Mouse (Mus musculus): ENCODE results near the gene E130311K13Rik. TPM values are rescaled to one million over a fixed set of nuclear protein-coding genes. Genes with fewer than 3 reads are reported as not detected.
A peak's percentile ranks its signal among the peaks of the same experiment; 100 is the strongest.

The E130311K13Rik gene
- polyA plus RNA-seq, 1 experiment from 2014 or later: 8.2 TPM

DNA sequence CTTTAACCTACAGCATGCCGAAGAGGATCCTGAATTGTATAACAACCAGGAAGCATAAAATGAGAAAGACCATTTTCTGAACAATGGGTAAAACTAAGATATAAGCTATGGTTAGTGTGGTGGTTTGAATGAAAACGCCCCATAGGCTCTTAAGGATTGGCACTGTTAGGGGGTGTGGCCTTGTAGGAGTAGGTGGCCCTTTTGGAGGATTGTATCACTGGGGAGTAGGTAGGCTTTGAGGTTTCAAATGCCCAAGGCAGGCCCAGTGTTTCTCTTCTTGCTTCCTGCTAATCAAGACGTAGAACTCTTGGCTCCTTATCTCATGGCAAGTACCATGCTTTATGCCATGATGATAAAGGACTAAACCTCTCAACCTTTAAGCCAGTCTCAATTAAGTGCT, 20.6 kb upstream of the E130311K13Rik start:
- no peaks in the 10 kb centered on the region for H3K9me3 ChIP-seq (ENCODE audit: control insufficient read depth, low read length)
- no peak overlapping the region for H3K4me3 ChIP-seq (ENCODE audit: low read depth, low read length)
- no peaks in the 10 kb centered on the region for H3K27me3 ChIP-seq (ENCODE audit: control insufficient read depth, insufficient read depth, low read length)
- H3K4me2 ChIP-seq (ENCODE audit: low read depth, low read length): no peak overlapping the region
- WGBS: 87% methylated on average over 3 of the region's 3 CpGs
- no peaks in the 10 kb centered on the region for H3K4me1 ChIP-seq (ENCODE audit: control insufficient read depth, insufficient read depth, low read length)
- peaks cover 6% of the 10 kb centered on the region; the same call in 1 of the 2 replicates for H3K36me3 ChIP-seq (ENCODE audit: control insufficient read depth, insufficient read depth, low read length)
- no peak overlapping the region for H3K27ac ChIP-seq (ENCODE audit: low read depth, low read length)
- no peak for ATAC-seq (ENCODE audit: low read depth)
- no peak overlapping the region for H3K9ac ChIP-seq (replicated peaks; ENCODE audit: low read depth, low read length)

DNA sequence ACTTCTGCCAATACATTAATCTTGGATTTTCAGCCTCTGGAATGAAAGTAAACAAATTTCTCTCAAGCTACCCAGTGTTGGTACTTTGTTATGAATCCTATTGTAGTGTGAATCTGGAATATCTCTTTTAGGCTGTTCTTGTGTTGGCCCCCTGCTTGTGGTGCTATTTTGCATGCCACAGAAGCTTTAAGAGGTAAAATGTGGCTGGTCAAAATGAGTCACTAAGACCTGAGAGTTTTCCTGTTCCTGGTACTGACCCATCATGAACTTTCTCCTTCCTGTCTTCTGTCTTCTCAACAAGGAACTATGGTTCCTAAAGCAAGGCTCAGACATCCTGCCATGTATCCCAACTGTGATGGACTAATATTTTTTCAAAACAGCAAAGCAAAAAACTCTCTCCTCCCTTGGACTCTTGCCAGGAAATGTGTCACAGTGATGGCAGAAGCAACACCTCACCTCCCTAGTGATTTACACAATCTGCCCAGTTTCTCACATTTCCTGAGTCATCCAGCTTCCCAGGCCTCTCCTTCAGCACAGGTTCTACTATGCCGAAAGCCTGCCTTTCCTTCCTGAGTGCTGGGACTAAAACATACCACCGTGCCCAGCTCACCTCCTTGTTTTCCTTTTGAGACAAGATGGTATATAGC, 12.1 kb upstream of the E130311K13Rik start:
- Histone ChIP-seq H3K36me3 (ENCODE audit: control insufficient read depth, insufficient read depth, low read length) (0 out of 2 replicates have a peak, but pooled peaks cover 3% of the 10 kb centered on the region), H3K4me2 (ENCODE audit: low read depth, low read length) (no peak overlapping the region), H3K9me3 (ENCODE audit: control insufficient read depth, low read length) (no peaks in the 10 kb centered on the region), H3K9ac (replicated peaks; ENCODE audit: low read depth, low read length) (no peak overlapping the region), H3K27ac (ENCODE audit: low read depth, low read length) (no peak overlapping the region), H3K4me1 (ENCODE audit: control insufficient read depth, insufficient read depth, low read length) (no peaks in the 10 kb centered on the region), H3K4me3 (ENCODE audit: low read depth, low read length) (no peak overlapping the region), H3K27me3 (ENCODE audit: control insufficient read depth, insufficient read depth, low read length) (no peaks in the 10 kb centered on the region)
- 94% methylated on average over 2 of the region's 2 CpGs for WGBS
- no peak for ATAC-seq (ENCODE audit: low read depth)

DNA sequence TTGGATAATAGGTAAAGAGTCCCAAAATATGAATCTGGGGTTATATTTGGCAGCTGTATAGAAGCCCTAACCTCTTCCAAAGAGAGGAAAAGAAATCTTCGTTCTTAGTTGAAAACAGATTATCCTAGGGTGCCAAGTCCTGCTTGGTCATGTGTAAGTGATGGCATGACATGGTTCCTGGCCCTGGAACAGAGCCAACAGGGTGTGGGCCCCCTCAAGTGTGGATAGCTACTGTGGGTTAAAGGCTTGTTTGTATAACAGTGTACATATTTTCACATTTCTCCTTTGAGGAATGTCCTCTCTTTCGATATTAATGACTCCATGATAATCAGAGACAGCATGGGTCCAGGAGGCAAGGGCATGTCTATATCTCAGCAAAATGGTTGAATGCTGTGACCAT, 9.7 kb upstream of the E130311K13Rik start:
- Histone ChIP-seq H3K36me3 (ENCODE audit: control insufficient read depth, insufficient read depth, low read length) (no peaks in the 10 kb centered on the region), H3K4me3 (ENCODE audit: low read depth, low read length) (no peak overlapping the region), H3K27me3 (ENCODE audit: control insufficient read depth, insufficient read depth, low read length) (no peaks in the 10 kb centered on the region), H3K4me1 (ENCODE audit: control insufficient read depth, insufficient read depth, low read length) (no peaks in the 10 kb centered on the region), H3K9me3 (ENCODE audit: control insufficient read depth, low read length) (no peaks in the 10 kb centered on the region), H3K9ac (replicated peaks; ENCODE audit: low read depth, low read length) (no peak overlapping the region), H3K27ac (ENCODE audit: low read depth, low read length) (no peak overlapping the region), H3K4me2 (ENCODE audit: low read depth, low read length) (no peak overlapping the region)
- WGBS: 79% methylated on average over 2 of the region's 2 CpGs
- no peak for ATAC-seq (ENCODE audit: low read depth)

DNA sequence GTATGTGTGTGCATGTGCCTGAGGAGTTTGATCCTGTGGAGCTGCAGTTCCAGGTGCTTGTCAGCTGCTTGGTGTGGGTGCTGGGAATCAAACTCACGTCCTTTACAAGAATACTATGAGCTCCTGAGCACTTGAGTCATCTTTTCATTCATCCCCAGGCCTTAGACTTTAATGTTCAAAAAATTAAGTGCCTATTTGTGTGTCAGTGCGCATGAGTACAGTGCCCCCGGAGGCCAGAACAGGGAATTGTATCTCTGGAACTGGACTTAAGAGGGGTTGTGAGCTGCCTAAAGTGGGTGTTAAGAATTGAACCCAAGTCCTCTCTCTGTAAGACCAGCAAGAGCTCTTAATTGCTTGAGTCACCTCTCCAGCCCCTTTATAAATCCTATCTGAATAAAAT, 9.6 kb downstream of the E130311K13Rik start:
- no peak for ATAC-seq (ENCODE audit: low read depth)
- Histone ChIP-seq H3K27ac (ENCODE audit: low read depth, low read length) (no peak overlapping the region), H3K4me2 (ENCODE audit: low read depth, low read length) (no peak overlapping the region), H3K27me3 (ENCODE audit: control insufficient read depth, insufficient read depth, low read length) (no peaks in the 10 kb centered on the region), H3K4me1 (ENCODE audit: control insufficient read depth, insufficient read depth, low read length) (no peaks in the 10 kb centered on the region), H3K9me3 (ENCODE audit: control insufficient read depth, low read length) (no peaks in the 10 kb centered on the region), H3K9ac (replicated peaks; ENCODE audit: low read depth, low read length) (no peak overlapping the region), H3K4me3 (ENCODE audit: low read depth, low read length) (no peak overlapping the region), H3K36me3 (ENCODE audit: control insufficient read depth, insufficient read depth, low read length) (no peaks in the 10 kb centered on the region)
- WGBS: 69% methylated on average over 3 of the region's 3 CpGs

DNA sequence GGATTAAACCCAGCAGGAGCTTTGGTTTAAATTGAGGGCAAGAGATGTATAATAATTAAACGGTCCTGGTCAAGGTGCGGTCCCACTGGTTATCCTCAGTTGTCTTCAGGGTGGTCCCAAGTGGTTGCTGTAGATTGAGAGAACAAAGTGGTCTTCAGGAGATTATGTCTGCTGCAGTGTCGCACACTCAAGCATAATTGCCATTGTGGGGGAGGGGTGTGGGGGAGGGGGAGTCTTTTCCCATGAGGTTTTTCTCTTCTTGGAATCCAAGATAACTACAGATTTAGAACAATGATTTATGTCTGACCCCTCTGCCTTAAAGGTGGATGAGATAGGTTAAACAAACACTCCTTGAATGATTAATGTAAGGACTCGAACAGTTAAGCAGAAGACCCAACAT, 19.0 kb downstream of the E130311K13Rik start:
- H3K4me2 ChIP-seq (ENCODE audit: low read depth, low read length): no peak overlapping the region
- no peak overlapping the region for H3K9ac ChIP-seq (replicated peaks; ENCODE audit: low read depth, low read length)
- no peak overlapping the region for H3K4me3 ChIP-seq (ENCODE audit: low read depth, low read length)
- H3K27me3 ChIP-seq (ENCODE audit: control insufficient read depth, insufficient read depth, low read length): no peaks in the 10 kb centered on the region
- no peaks in the 10 kb centered on the region for H3K36me3 ChIP-seq (ENCODE audit: control insufficient read depth, insufficient read depth, low read length)
- 80% methylated on average over 4 of the region's 4 CpGs for WGBS
- H3K27ac ChIP-seq (ENCODE audit: low read depth, low read length): no peak overlapping the region
- no peak for ATAC-seq (ENCODE audit: low read depth)
- H3K9me3 ChIP-seq (ENCODE audit: control insufficient read depth, low read length): no peaks in the 10 kb centered on the region
- no peaks in the 10 kb centered on the region for H3K4me1 ChIP-seq (ENCODE audit: control insufficient read depth, insufficient read depth, low read length)

DNA sequence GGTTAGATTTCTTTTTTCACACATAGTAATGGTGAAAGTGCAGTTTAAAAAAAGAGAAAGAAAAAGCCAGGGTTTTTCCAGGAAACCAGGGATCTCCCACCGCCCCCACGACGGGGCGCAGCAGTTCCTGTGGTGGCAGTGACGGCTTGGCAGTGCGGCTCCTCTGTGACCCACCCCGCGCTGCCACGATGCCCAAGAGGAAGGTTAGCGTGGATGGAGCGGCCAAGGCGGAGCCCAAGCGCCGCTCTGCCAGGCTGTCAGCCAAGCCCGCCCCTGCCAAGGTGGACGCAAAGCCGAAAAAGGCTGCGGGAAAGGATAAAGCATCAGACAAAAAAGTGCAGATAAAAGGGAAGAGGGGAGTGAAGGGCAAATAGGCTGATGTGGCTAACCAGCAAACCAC, 24.0 kb downstream of the E130311K13Rik start:
- no peak for ATAC-seq (ENCODE audit: low read depth)
- peaks cover under 1% of the 10 kb centered on the region; the same call in 1 of the 2 replicates for H3K4me1 ChIP-seq (ENCODE audit: control insufficient read depth, insufficient read depth, low read length)
- under 1% methylated on average over 18 of the region's 18 CpGs for WGBS
- H3K9ac ChIP-seq (replicated peaks; ENCODE audit: low read depth, low read length): 0 out of 2 replicates have a peak overlapping the region, but pooled peaks have one; percentile 16
- no peaks in the 10 kb centered on the region; the same call in 1 of the 2 replicates for H3K27me3 ChIP-seq (ENCODE audit: control insufficient read depth, insufficient read depth, low read length)
- no peak overlapping the region for H3K27ac ChIP-seq (ENCODE audit: low read depth, low read length)
- peak overlapping the region; percentile 71 for H3K4me2 ChIP-seq (ENCODE audit: low read depth, low read length)
- no peaks in the 10 kb centered on the region for H3K9me3 ChIP-seq (ENCODE audit: control insufficient read depth, low read length)
- H3K4me3 ChIP-seq (ENCODE audit: low read depth, low read length): peak overlapping the region; percentile 20
- H3K36me3 ChIP-seq (ENCODE audit: control insufficient read depth, insufficient read depth, low read length): no peaks in the 10 kb centered on the region

DNA sequence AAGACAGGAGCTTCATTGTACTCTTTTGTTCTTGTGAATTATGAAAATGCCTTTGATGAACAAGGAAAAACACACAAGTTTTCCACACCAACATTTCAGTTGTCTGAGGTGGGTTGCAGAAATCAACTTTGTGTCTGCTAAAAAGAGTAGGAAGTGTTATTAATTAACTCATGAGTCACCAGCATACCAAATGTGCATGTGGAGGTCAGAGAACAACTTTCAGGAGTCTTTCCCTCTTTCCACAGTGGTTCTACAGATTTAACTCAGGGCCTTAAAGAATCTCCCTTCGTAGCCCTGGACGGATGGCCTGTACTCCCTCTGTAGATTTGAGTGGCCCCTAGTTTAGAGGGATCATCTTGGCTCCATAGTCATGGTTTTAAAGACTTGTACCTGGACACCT, 25.1 kb downstream of the E130311K13Rik start:
- no peak overlapping the region for H3K4me3 ChIP-seq (ENCODE audit: low read depth, low read length)
- H3K9ac ChIP-seq (replicated peaks; ENCODE audit: low read depth, low read length): no peak overlapping the region
- ATAC-seq (ENCODE audit: low read depth): no peak
- H3K36me3 ChIP-seq (ENCODE audit: control insufficient read depth, insufficient read depth, low read length): no peaks in the 10 kb centered on the region
- H3K27ac ChIP-seq (ENCODE audit: low read depth, low read length): no peak overlapping the region
- WGBS: 89% methylated on average over 2 of the region's 2 CpGs
- peaks cover 6% of the 10 kb centered on the region; the same call in 1 of the 2 replicates for H3K4me1 ChIP-seq (ENCODE audit: control insufficient read depth, insufficient read depth, low read length)
- H3K27me3 ChIP-seq (ENCODE audit: control insufficient read depth, insufficient read depth, low read length): no peaks in the 10 kb centered on the region; the same call in 1 of the 2 replicates
- no peaks in the 10 kb centered on the region for H3K9me3 ChIP-seq (ENCODE audit: control insufficient read depth, low read length)
- no peak overlapping the region for H3K4me2 ChIP-seq (ENCODE audit: low read depth, low read length)

DNA sequence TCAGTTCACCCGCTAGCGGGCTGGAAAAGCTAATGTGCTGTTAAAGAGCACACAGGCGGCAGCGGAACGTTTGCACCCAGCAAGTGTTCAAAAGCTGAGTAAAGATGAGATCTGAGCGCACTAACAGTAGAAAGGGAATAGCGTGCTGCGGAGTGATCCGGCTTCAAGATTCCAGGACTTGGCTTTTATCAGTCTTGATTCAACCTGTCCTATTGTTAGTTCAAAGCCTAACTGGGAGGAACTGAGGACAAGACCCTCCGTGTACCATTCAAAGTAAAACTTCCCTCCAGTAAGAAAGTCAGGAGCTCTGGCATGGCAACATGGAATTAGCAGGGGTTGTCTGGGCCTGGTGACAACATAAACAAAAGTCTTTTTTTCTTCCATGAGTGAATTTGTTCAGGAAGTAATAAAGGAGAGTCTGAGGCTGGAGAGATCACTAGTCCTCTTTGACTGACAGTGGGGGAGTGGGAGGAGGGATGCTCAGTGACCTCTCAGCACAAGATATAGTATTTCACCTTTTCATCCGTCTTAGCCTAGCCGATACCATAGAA, 29.2 kb downstream of the E130311K13Rik start:
- H3K27ac ChIP-seq (ENCODE audit: low read depth, low read length): no peak overlapping the region
- no peak for ATAC-seq (ENCODE audit: low read depth)

DNA sequence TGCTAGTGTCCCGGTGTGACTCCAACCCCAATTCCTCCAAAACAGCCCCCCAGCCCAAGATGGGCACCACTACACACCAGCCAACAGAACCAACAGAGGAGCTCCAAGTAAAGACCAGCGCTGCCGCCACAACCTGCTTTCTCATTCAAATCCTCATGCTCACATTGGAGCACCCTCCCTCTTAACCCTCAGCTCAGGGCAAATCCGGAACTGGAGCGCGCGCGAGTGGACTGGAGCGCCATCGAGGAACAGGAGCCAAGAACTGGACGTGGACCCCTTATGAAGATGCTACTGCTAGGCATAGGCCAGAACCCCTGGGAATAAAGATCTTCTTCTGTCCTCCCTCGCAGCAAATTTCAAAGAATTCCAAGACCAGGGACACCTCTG, 30.0 kb downstream of the E130311K13Rik start, which contains the start of gene Plch1:
Plch1 (minus strand) TSS at position 164 of the 387 bp plus-strand sequence.
- no peaks in the 10 kb centered on the region for H3K36me3 ChIP-seq (ENCODE audit: control insufficient read depth, insufficient read depth, low read length)
- ATAC-seq (ENCODE audit: low read depth): peak; percentile 86
- peak within 1 kb of the TSS; percentile 92 for H3K4me2 ChIP-seq (ENCODE audit: low read depth, low read length)
- H3K27me3 ChIP-seq (ENCODE audit: control insufficient read depth, insufficient read depth, low read length): no peaks in the 10 kb centered on the region; the same call in 1 of the 2 replicates
- H3K27ac ChIP-seq (ENCODE audit: low read depth, low read length): peak within 1 kb of the TSS; percentile 87
- H3K4me1 ChIP-seq (ENCODE audit: control insufficient read depth, insufficient read depth, low read length): peaks cover 13% of the 10 kb centered on the region
- H3K9me3 ChIP-seq (ENCODE audit: control insufficient read depth, low read length): no peaks in the 10 kb centered on the region
- WGBS: under 1% methylated on average over 12 of the region's 12 CpGs
- H3K9ac ChIP-seq (replicated peaks; ENCODE audit: low read depth, low read length): peak within 1 kb of the TSS; percentile 74
- peak within 1 kb of the TSS; percentile 74 for H3K4me3 ChIP-seq (ENCODE audit: low read depth, low read length)

More for the DNA sequence above, 29.2 kb downstream of the E130311K13Rik start:
- no peaks in the 10 kb centered on the region for H3K36me3 ChIP-seq (ENCODE audit: control insufficient read depth, insufficient read depth, low read length)
- H3K4me1 ChIP-seq (ENCODE audit: control insufficient read depth, insufficient read depth, low read length): peaks cover 13% of the 10 kb centered on the region
- peak overlapping the region; percentile 92 for H3K4me2 ChIP-seq (ENCODE audit: low read depth, low read length)
- H3K9ac ChIP-seq (replicated peaks; ENCODE audit: low read depth, low read length): no peak overlapping the region; the same call in 1 of the 2 replicates
- H3K27me3 ChIP-seq (ENCODE audit: control insufficient read depth, insufficient read depth, low read length): no peaks in the 10 kb centered on the region; the same call in 1 of the 2 replicates
- under 1% methylated on average over 12 of the region's 12 CpGs for WGBS
- H3K9me3 ChIP-seq (ENCODE audit: control insufficient read depth, low read length): no peaks in the 10 kb centered on the region
- H3K4me3 ChIP-seq (ENCODE audit: low read depth, low read length): peak overlapping the region; percentile 74

Data from neural tube, embryonic 14.5 days (tissue).